Mouse (Mus musculus) bone marrow macrophage, adult 2 months (primary cell): ENCODE data around the gene Prr15l.

Experiments
- CTCF ChIP-seq: IDR thresholded peaks from 2 replicates; pipeline ENCODE4 v1.5.1; 2012; ENCODE audit warnings: low read depth, mild to moderate bottlenecking, low read length, moderate library complexity
- POLR2A ChIP-seq: IDR thresholded peaks from 2 replicates; pipeline ENCODE4 v1.6.1; 2012; ENCODE audit warnings: mild to moderate bottlenecking, low read depth, low read length, borderline replicate concordance

DNA sequence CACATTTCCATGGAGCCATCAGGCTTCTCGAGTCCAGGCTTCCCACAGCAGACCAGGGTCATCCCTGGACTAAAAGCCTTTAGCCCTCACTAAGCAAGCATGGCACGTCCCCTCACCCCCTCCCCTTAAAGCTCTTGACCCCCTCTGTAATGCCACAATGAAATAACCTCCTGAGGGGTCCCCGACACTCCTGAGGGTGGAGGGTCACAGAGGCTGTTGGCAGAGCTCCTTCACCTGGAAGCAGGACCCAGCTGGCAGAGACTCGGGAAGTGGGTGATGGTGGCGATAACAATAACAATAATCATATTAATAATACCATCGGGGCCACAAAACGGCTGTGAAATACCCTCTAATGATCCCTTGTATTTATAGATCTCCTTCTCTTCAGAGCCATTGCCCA lies 55.0 kb downstream of the Prr15l start, which contains the start of gene Sp2:
- no peak for TF ChIP-seq POLR2A
- TF ChIP-seq CTCF = no peak
